Mouse (Mus musculus) intestine, embryonic 16.5 days (tissue): ENCODE results near the gene 6720489N17Rik. TPM values are rescaled to one million over a fixed set of nuclear protein-coding genes. Genes with fewer than 3 reads are reported as not detected.
"Not testable (repeated sequence)": the region's sequence is repeated elsewhere in the genome, so short reads cannot be mapped to it uniquely, and the experiment has no call there.

Experiments used
- ATAC-seq: fragments of 200-750 bp; cut with Nextera tagmentation; 2 replicates; pipeline ENCODE4 v1.8.0; 2017; ENCODE audit warnings: moderate TSS enrichment, moderate library complexity
- H3K27ac ChIP-seq: fragments of 300-500 bp; sonication (generic); 2 replicates; pipeline ENCODE4 v1.5.1; 2014; ENCODE audit warnings: mild to moderate bottlenecking, low read length
- H3K27me3 ChIP-seq: fragments of 300-500 bp; sonication (generic); replicated peaks from 2 replicates; pipeline ENCODE4 v1.6.1; 2014; ENCODE audit warnings: low read length, control low read depth, mixed read lengths; ENCODE audit not compliant: control insufficient read depth, insufficient read depth
- H3K36me3 ChIP-seq: fragments of 300-500 bp; sonication (generic); 2 replicates; pipeline ENCODE4 v1.6.1; 2014; ENCODE audit warnings: low read length, control low read depth; ENCODE audit not compliant: control insufficient read depth, insufficient read depth
- H3K4me1 ChIP-seq: fragments of 300-500 bp; sonication (generic); 2 replicates; pipeline ENCODE4 v1.6.1; 2014; ENCODE audit warnings: low read length, control low read depth, mixed read lengths; ENCODE audit not compliant: control insufficient read depth, insufficient read depth
- H3K4me2 ChIP-seq: fragments of 300-500 bp; sonication (generic); 2 replicates; pipeline ENCODE4 v1.6.1; 2014; ENCODE audit warnings: low read depth, low read length, control low read depth
- H3K4me3 ChIP-seq: fragments of 300-500 bp; sonication (generic); 2 replicates; pipeline ENCODE4 v1.5.1; 2014; ENCODE audit warnings: mild to moderate bottlenecking, low read length
- H3K9ac ChIP-seq: fragments of 300-500 bp; sonication (generic); 2 replicates; pipeline ENCODE4 v1.6.1; 2014; ENCODE audit warnings: low read depth, low read length
- H3K9me3 ChIP-seq: fragments of 300-500 bp; sonication (generic); 2 replicates; pipeline ENCODE4 v1.6.1; 2016; ENCODE audit warnings: low read length, control low read depth; ENCODE audit not compliant: control insufficient read depth
- WGBS: fragments of 180-500 bp; shearing (Covaris S2); extraction: QIAGEN DNeasy Blood & Tissue Kit; methylation state at CpG from one replicate; pipeline ENCODE4 v1.1.7; 2014; 5-methylcytosine and 5-hydroxymethylcytosine counted together
- polyA plus RNA-seq: library from polyadenylated mRNA; unstranded; fragments of >200 nt; fragmentation: Nextera tagmentation; extraction: Ambion mirVana; gene quantifications from 2 replicates; pipeline ENCODE4 v1.2.1, GENCODE M21; 2015

Gene 6720489N17Rik
- 5.4 and 9.3 TPM in 2 replicates for polyA plus RNA-seq

- under 1% methylated on average over 15 of the region's 15 CpGs for whole genome bisulfite sequencing
Measured at GRCm38 (mm10) chr13:62623577-62624276, at the start of gene 6720489N17Rik. Gene 6720489N17Rik (minus strand): TSS chr13:62624182.

GRCm38 (mm10) chr13:62653369-62653743 lies 29.4 kb upstream of the 6720489N17Rik start:
- WGBS, result 20% methylated on average over 8 of the region's 8 CpGs
- Histone ChIP-seq H3K4me3 (peak overlapping the region; percentile 65), H3K27ac (no peak overlapping the region), H3K4me1 (no peaks in the 10 kb centered on the region), H3K27me3 (no peaks in the 10 kb centered on the region), H3K36me3 (no peaks in the 10 kb centered on the region), H3K9ac (peak overlapping the region; percentile 63), H3K4me2 (peak overlapping the region; percentile 51), H3K9me3 (no peaks in the 10 kb centered on the region; the same call in 1 of the 2 replicates)
- ATAC-seq, result peak; percentile 98

More at GRCm38 (mm10) chr13:62623577-62624276, at the start of gene 6720489N17Rik:
- not testable (repeated sequence) for H3K27ac ChIP-seq, H3K9me3 ChIP-seq, H3K27me3 ChIP-seq, H3K36me3 ChIP-seq, H3K4me1 ChIP-seq
- Histone ChIP-seq H3K9ac (peak within 1 kb of the TSS; percentile 71), H3K4me3 (peak within 1 kb of the TSS; percentile 58), H3K4me2 (peak within 1 kb of the TSS; percentile 61)
- peak; percentile 100 for ATAC-seq

GRCm38 (mm10) chr13:62652681-62653368 lies 28.8 kb upstream of the 6720489N17Rik start:
- Histone ChIP-seq H3K4me3 (peak overlapping the region; percentile 65), H3K4me2 (peak overlapping the region; percentile 51), H3K9ac (peak overlapping the region; percentile 63)
- not testable (repeated sequence) for H3K4me1 ChIP-seq, H3K36me3 ChIP-seq, H3K27ac ChIP-seq, H3K27me3 ChIP-seq, H3K9me3 ChIP-seq
- WGBS, result under 1% methylated on average over 16 of the region's 16 CpGs
- peak; percentile 100 for ATAC-seq

- H3K9me3 ChIP-seq, H3K27me3 ChIP-seq, ATAC-seq, H3K4me3 ChIP-seq, H3K9ac ChIP-seq, H3K4me1 ChIP-seq, H3K4me2 ChIP-seq, H3K27ac ChIP-seq, H3K36me3 ChIP-seq: not testable (repeated sequence)
- 30% methylated on average over 1 of the region's 1 CpGs for WGBS
Measured at GRCm38 (mm10) chr13:62627071-62627470, 3.1 kb upstream of the 6720489N17Rik start.

- Histone ChIP-seq H3K4me2 (peak overlapping the region; percentile 61), H3K9ac (peak overlapping the region; percentile 71; the same call in 1 of the 2 replicates), H3K4me3 (peak overlapping the region; percentile 58)
- not testable (repeated sequence) for H3K9me3 ChIP-seq, H3K27me3 ChIP-seq, H3K27ac ChIP-seq, H3K36me3 ChIP-seq, H3K4me1 ChIP-seq
- ATAC-seq, result peak; percentile 93
- 8% methylated on average over 7 of the region's 7 CpGs for WGBS
Measured at GRCm38 (mm10) chr13:62624277-62624665, 289 bp upstream of the 6720489N17Rik start.

GRCm38 (mm10) chr13:62617449-62617848 lies 6.5 kb downstream of the 6720489N17Rik start:
- not testable (repeated sequence) for H3K27me3 ChIP-seq, H3K4me1 ChIP-seq, H3K4me2 ChIP-seq, H3K9me3 ChIP-seq, ATAC-seq, H3K27ac ChIP-seq, H3K4me3 ChIP-seq, H3K36me3 ChIP-seq, H3K9ac ChIP-seq
- WGBS, result over 99% methylated on average over 4 of the region's 4 CpGs

GRCm38 (mm10) chr13:62571099-62571498 lies 52.9 kb downstream of the 6720489N17Rik start, which contains the start of gene Zfp934:
Gene Zfp934 (minus strand): TSS chr13:62571199.
- not testable (repeated sequence) for H3K36me3 ChIP-seq, H3K9me3 ChIP-seq, H3K4me3 ChIP-seq, H3K4me1 ChIP-seq, H3K4me2 ChIP-seq, H3K27me3 ChIP-seq, H3K27ac ChIP-seq, H3K9ac ChIP-seq, ATAC-seq
- 90% methylated on average over 3 of the region's 6 CpGs for WGBS

- H3K4me1 ChIP-seq, H3K27me3 ChIP-seq: not testable (repeated sequence)
- 21% methylated on average over 1 of the region's 1 CpGs for WGBS
Measured at GRCm38 (mm10) chr13:62561696-62562095, 62.3 kb downstream of the 6720489N17Rik start.

GRCm38 (mm10) chr13:62558189-62559110 lies 65.5 kb downstream of the 6720489N17Rik start, which contains the start of gene Zfp935:
Gene Zfp935 (minus strand): TSS chr13:62558511.
- ATAC-seq, result peak; percentile 81
- Histone ChIP-seq H3K4me3 (peak within 1 kb of the TSS; percentile 49), H3K9ac (peak within 1 kb of the TSS; percentile 62)
- not testable (repeated sequence) for H3K27ac ChIP-seq, H3K27me3 ChIP-seq, H3K36me3 ChIP-seq, H3K9me3 ChIP-seq, H3K4me1 ChIP-seq, H3K4me2 ChIP-seq
- 2% methylated on average over 25 of the region's 27 CpGs for WGBS

More at GRCm38 (mm10) chr13:62561696-62562095, 62.3 kb downstream of the 6720489N17Rik start:
- not testable (repeated sequence) for H3K4me2 ChIP-seq, H3K9ac ChIP-seq, H3K9me3 ChIP-seq, H3K4me3 ChIP-seq, H3K36me3 ChIP-seq, H3K27ac ChIP-seq, ATAC-seq
